Mouse (Mus musculus) lung, postnatal 10 days (tissue): ENCODE data around the gene Wnt6.
"Not testable (repeated sequence)": the region's sequence is repeated elsewhere in the genome, so short reads cannot be mapped to it uniquely, and the experiment has no call there.

Experiments
- DNase-seq: peaks from one replicate; pipeline ENCODE4 v3.0.0; 2021

The Wnt6 gene

DNA sequence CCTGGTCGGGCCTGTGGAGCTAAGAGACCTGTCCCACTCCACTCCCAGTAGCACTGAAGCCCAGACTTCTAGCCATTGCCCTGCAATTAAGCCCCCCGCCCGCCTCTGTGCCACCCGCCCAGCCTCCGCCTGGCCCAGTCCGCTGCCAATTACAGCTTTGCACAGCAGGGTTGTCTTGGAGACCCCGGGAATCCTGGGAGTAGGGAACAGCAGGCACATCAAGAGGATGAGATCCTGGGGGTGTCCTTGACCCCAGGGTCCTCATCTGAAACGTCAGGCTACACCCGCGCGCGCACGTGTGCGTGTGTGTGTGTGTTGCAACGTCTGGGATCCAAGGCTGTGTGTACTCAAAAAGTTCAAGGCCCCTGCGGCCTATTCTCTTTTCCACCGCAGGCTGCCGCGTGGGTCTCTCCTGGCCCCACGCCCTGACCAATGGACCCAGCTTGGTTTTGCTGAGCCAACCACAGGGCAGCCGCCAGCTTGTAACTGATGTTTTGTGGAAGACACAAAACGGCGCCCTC, 35.9 kb downstream of the Wnt6 start:
- no peak for DNase-seq

DNA sequence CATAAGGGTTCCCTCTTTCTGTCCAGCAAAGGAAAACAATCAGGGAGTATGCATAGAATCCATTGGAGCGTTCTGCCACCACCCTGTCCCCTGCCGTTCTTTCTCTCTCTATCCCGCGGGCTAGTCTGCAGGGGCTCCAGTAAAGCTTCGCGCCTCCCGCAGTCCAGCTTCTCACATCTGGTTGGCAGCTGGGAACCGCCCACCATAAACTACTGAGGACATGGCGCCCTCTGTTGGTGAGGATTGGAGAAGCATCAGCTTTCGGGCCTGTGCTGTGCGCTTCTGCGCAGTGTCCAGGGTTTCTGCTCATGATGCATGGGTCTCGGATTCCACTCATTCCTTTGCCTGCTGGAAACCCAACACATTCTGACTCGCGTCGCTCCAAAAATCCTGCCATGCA, 36.4 kb downstream of the Wnt6 start:
- DNase-seq: peak; percentile 95

DNA sequence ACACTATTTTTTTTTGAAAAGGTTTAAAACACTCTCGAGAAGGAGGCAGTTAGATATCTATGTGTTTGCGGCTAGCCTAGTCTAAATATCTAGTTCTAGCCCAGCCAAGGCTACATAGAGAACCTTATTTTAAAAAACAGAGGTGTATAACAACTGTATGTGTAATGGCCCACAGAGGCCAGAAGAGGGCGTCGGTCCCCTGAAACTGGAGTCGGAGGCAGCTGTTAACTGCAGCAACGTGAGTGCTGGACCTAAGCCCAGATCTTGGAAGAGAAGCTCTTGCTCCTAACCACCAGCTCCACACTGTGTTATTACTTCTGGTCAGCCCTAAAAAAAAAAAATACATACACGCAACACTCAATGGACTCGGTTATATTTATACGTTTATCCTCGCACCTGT, 37.3 kb downstream of the Wnt6 start:
- peak; percentile 20 for DNase-seq

DNA sequence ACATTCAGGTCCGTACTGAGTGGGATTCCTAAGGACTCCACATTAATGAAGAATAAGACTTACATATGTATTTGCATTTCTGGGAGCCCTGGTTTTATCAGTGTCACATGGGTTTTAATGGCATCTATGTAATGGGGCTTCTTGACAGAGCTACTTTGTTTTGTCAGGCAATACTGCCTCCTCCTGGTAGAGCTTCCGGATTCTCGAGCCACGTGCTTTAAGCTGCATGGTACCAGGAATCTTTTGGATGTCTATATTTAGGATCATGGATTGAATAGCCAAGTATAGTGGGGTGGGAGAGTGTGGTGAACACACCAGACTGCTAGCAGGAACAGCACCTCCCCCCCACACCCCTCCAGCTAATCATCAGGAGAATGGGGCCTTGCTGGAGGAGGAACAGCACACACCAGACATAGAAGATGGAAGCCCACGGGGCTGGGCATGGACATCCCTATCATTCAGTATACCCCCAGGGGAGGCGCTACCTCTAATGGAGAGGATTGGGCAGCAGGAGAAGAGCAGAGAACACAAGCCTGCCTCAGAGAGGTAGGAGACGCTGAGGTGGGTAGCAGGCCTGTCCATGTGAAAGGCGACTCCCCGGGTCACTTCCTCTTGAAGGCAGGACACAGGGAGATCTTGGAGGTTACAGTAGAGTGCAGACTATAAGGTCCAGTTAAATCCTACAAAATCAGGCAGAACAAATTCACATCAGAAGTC, 43.4 kb downstream of the Wnt6 start:
- DNase-seq: peak; percentile 22

DNA sequence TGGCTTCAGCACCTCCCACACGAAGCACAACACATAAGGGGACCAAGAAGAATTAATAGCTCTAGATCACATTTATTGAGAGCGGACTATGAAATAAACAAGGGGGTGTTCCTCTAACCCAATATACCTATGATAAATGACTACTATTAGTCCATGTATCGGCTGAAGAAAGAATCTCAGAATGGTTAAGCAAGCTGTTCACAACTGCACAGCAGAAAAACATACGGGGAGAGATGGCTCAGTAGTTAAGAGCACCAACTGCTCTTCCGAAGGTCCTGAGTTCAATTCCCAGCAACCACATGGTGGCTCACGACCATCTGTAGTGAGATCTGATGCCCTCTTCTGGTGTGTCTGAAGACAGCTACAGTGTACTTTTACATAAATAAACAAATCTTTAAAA, 44.3 kb downstream of the Wnt6 start:
- DNase-seq: not testable (repeated sequence)

DNA sequence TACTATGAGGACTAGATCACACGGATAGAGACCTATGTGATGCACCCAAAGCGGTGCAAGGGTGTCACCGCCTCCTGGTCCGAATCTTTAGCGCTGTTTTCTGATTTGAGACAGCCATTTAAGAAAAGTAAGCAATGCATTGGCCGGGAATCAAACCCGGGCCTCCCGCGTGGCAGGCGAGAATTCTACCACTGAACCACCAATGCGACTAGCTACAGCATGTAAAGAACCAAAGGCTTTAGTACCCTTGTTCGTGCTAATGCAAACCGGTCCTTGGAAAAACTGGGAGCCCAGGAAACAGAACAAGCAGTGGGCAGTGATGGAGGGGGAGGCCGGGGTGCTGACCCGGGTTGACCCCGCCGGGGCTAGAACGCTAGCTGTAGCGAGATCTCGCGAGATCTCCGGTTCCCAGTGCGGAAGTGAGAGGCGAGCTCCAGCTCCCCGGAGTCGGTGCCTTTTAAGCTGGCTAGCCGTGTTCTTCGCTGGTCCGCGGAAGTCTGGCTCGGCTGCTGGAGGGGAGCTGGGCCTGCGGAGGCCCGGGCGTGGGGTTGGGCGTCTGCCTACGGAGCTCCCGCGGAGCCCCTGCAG, 45.0 kb downstream of the Wnt6 start:
- peak; percentile 95 for DNase-seq

DNA sequence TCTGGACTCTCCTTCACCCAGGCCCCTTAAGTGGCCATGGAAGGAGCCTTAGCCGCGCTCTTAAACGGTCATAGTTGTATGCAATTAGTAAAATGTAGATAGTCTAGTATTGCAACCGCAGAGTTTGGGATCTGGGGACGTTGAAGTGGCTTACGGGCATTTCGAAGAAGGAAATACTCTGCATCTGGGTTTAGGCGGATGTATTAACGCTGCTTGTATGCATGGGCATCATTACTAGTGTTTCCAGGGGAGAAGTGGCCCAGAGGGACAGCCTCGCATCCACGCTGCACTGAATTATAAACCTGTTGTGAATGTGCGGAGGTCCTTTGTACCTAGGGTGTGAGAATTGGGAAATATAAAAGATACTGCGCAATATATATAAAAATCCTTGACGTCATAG, 45.5 kb downstream of the Wnt6 start:
- no peak for DNase-seq

DNA sequence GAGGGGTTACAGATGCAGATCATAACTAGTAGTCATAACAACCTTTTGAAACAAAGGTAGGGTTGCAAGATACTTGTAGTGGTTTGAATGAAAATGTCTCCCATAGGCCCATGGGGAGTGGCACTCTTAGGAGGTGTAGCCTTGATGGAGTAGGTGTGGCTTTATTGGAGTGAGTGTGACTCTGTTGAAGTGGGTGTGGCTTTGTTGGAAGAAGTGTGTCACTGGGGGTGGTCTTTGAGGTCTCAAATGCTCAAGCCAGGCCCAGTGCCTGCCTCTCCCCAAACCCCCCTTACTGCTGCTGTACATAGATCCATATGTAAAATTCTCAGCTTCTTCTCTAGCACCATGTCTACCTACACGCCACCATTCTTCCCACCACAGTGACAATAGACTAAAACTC, 46.8 kb downstream of the Wnt6 start:
- no peak for DNase-seq

DNA sequence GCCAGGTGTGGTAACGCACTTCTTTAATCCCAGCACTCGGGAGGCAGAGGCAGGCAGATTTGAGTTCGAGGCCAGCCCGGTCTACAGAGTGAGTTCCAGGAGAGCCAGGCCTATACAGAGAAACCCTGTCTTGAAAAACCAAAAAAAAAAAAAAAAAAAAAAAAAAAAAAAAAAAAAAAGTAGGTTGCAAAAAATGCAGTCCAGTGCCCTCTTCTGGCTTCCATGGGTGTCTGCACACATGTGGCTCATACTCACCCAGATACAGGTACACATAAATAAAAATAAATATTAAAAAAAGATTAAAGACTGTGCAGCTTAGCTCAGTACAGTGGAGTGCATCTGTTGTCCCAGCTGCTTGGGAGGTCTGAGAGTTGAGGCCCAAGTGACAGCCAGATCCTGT, 51.9 kb downstream of the Wnt6 start:
- DNase-seq: not testable (repeated sequence)

DNA sequence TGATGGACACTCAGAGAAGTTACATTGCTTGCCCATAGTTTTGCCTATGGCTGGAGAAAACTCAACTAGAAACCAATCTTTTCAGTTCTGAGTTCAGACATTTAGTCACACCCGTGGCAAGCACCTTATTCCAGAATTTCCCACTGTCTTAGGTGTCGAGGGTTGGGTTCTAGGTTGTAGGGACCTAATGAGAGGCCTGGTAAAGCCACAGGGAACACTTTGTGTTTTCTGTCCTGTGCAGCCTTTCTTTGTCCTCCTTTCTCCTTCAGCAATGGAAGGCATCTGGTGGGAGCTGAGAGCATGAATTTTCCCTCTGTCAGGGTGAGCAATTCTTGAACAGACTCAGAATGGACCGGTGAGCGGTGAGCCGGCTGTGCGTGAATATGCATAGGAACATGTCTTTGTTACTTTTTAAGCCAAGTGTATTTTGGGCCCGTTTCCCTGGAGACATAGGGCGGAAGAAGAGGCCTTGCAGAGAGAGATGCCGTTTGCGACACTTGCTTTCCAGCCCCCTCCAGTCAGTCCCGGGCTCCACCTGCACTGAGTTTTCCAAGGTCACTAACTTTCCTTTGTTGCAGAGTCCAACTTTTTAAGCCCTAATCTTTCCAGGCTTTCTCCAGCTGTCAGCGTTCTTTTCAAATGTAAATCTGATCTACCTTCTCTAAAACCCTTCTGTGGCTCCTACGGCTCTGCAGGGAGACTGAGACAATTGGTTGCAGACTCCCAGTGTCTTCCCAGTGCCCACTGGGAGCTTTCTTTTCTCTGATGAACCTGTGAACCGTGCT, 53.0 kb downstream of the Wnt6 start:
- no peak for DNase-seq

DNA sequence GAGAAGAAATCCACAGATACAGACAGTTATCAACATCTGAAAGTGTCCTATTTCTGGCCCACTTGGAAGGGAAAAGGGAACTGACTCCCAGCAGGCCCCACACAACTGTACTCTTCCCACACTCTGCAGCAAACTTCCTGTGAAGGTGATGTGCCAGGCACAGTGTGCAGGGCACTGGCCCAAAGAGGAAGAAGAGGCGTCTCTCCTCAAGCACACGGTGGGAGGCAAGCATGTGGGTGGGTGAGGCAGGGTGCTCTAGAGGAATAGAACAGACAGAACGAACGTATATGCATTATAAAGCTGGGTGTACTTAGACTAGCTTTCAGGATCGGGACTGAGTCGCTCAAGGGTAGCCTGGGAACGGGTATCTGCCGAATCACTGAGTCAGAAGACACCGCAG, 58.4 kb downstream of the Wnt6 start:
- DNase-seq: no peak

DNA sequence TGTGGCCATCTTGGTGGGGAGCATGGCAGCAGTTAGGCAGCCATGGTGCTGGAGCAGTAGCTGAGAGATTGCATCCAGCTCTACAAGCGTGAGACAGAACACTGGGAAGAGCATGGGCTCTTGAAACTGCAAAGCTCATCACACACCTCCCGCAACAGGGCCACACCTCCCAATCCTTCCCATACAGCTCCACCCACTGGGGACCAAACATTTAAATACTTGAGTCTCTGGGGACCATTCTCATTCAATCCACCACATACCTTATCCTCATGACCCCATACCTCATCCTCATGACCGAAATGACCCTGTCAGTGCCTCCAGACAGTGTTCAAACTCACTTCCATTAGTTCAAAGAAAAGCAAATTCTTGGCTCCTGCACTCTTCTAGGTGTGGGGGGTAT, 61.6 kb downstream of the Wnt6 start:
- no peak for DNase-seq
